Mouse (Mus musculus): ENCODE data around the gene Rcor1. TPM values are rescaled to one million over a fixed set of nuclear protein-coding genes. Genes with fewer than 3 reads are reported as not detected.

The Rcor1 gene
- polyA plus RNA-seq, 1 experiment from 2014 or later: 8.8 TPM

GRCm38 (mm10) chr12:111076385-111076965 lies 37.3 kb downstream of the Rcor1 start:
- Histone ChIP-seq H3K9me3 (ENCODE audit: control insufficient read depth, low read length) (no peaks in the 10 kb centered on the region), H3K4me1 (replicated peaks; ENCODE audit: control insufficient read depth, insufficient read depth, low read length) (peaks cover 4% of the 10 kb centered on the region; the same call in 1 of the 2 replicates), H3K36me3 (ENCODE audit: control insufficient read depth, insufficient read depth, low read length) (no peaks in the 10 kb centered on the region), H3K27ac (ENCODE audit: low read length) (no peak overlapping the region), H3K4me2 (ENCODE audit: low read depth, low read length) (no peak overlapping the region), H3K9ac (ENCODE audit: low read length) (0 out of 2 replicates have a peak overlapping the region, but pooled peaks have one; percentile 39), H3K4me3 (ENCODE audit: low read length) (no peak overlapping the region), H3K27me3 (ENCODE audit: control insufficient read depth, insufficient read depth, low read depth, low read length) (no peaks in the 10 kb centered on the region)
- WGBS: 47% methylated on average over 12 of the region's 12 CpGs
- peak; percentile 31 for ATAC-seq (ENCODE audit: low read depth)

- Histone ChIP-seq H3K4me2 (ENCODE audit: low read depth, low read length) (no peak overlapping the region), H3K9me3 (ENCODE audit: control insufficient read depth, low read length) (no peaks in the 10 kb centered on the region), H3K4me1 (replicated peaks; ENCODE audit: control insufficient read depth, insufficient read depth, low read length) (0 out of 2 replicates have a peak, but pooled peaks cover 2% of the 10 kb centered on the region), H3K9ac (ENCODE audit: low read length) (no peak overlapping the region), H3K36me3 (ENCODE audit: control insufficient read depth, insufficient read depth, low read length) (peaks cover 8% of the 10 kb centered on the region), H3K27ac (ENCODE audit: low read length) (no peak overlapping the region), H3K4me3 (ENCODE audit: low read length) (no peak overlapping the region), H3K27me3 (ENCODE audit: control insufficient read depth, insufficient read depth, low read depth, low read length) (no peaks in the 10 kb centered on the region)
- WGBS: 76% methylated on average over 4 of the region's 4 CpGs
- no peak for ATAC-seq (ENCODE audit: low read depth)
Observed at GRCm38 (mm10) chr12:111085579-111085978, 46.4 kb downstream of the Rcor1 start.

GRCm38 (mm10) chr12:111087066-111087465 lies 47.9 kb downstream of the Rcor1 start:
- no peak overlapping the region for H3K9ac ChIP-seq (ENCODE audit: low read length)
- H3K4me1 ChIP-seq (replicated peaks; ENCODE audit: control insufficient read depth, insufficient read depth, low read length): 0 out of 2 replicates have a peak, but pooled peaks cover 2% of the 10 kb centered on the region
- no peaks in the 10 kb centered on the region for H3K9me3 ChIP-seq (ENCODE audit: control insufficient read depth, low read length)
- no peak for ATAC-seq (ENCODE audit: low read depth)
- H3K36me3 ChIP-seq (ENCODE audit: control insufficient read depth, insufficient read depth, low read length): peaks cover 8% of the 10 kb centered on the region
- H3K27ac ChIP-seq (ENCODE audit: low read length): no peak overlapping the region
- 100% methylated on average over 1 of the region's 1 CpGs for WGBS
- H3K4me2 ChIP-seq (ENCODE audit: low read depth, low read length): no peak overlapping the region
- H3K27me3 ChIP-seq (ENCODE audit: control insufficient read depth, insufficient read depth, low read depth, low read length): no peaks in the 10 kb centered on the region
- no peak overlapping the region for H3K4me3 ChIP-seq (ENCODE audit: low read length)

GRCm38 (mm10) chr12:111088186-111088585 lies 49.0 kb downstream of the Rcor1 start:
- H3K9ac ChIP-seq (ENCODE audit: low read length): no peak overlapping the region
- no peak overlapping the region for H3K4me2 ChIP-seq (ENCODE audit: low read depth, low read length)
- peak; percentile 26; the same call in 1 of the 2 replicates for ATAC-seq (ENCODE audit: low read depth)
- no peak overlapping the region for H3K4me3 ChIP-seq (ENCODE audit: low read length)
- 0 out of 2 replicates have a peak, but pooled peaks cover 2% of the 10 kb centered on the region for H3K4me1 ChIP-seq (replicated peaks; ENCODE audit: control insufficient read depth, insufficient read depth, low read length)
- no peak overlapping the region for H3K27ac ChIP-seq (ENCODE audit: low read length)
- no peaks in the 10 kb centered on the region for H3K27me3 ChIP-seq (ENCODE audit: control insufficient read depth, insufficient read depth, low read depth, low read length)
- 14% methylated on average over 5 of the region's 5 CpGs for WGBS
- no peaks in the 10 kb centered on the region; the same call in 1 of the 2 replicates for H3K36me3 ChIP-seq (ENCODE audit: control insufficient read depth, insufficient read depth, low read length)
- H3K9me3 ChIP-seq (ENCODE audit: control insufficient read depth, low read length): no peaks in the 10 kb centered on the region

- Histone ChIP-seq H3K4me3 (ENCODE audit: low read length) (no peak overlapping the region), H3K9ac (ENCODE audit: low read length) (no peak overlapping the region), H3K27ac (ENCODE audit: low read length) (no peak overlapping the region), H3K9me3 (ENCODE audit: control insufficient read depth, low read length) (no peaks in the 10 kb centered on the region), H3K4me2 (ENCODE audit: low read depth, low read length) (no peak overlapping the region), H3K36me3 (ENCODE audit: control insufficient read depth, insufficient read depth, low read length) (peaks cover 3% of the 10 kb centered on the region; the same call in 1 of the 2 replicates), H3K4me1 (replicated peaks; ENCODE audit: control insufficient read depth, insufficient read depth, low read length) (0 out of 2 replicates have a peak, but pooled peaks cover 4% of the 10 kb centered on the region), H3K27me3 (ENCODE audit: control insufficient read depth, insufficient read depth, low read depth, low read length) (no peaks in the 10 kb centered on the region)
- WGBS: 63% methylated on average over 3 of the region's 3 CpGs
- no peak for ATAC-seq (ENCODE audit: low read depth)
Observed at GRCm38 (mm10) chr12:111088731-111089141, 49.6 kb downstream of the Rcor1 start.

- Histone ChIP-seq H3K27ac (ENCODE audit: low read length) (no peak overlapping the region), H3K36me3 (ENCODE audit: control insufficient read depth, insufficient read depth, low read length) (peaks cover 4% of the 10 kb centered on the region; the same call in 1 of the 2 replicates), H3K9me3 (ENCODE audit: control insufficient read depth, low read length) (no peaks in the 10 kb centered on the region), H3K4me3 (ENCODE audit: low read length) (no peak overlapping the region), H3K4me1 (replicated peaks; ENCODE audit: control insufficient read depth, insufficient read depth, low read length) (0 out of 2 replicates have a peak, but pooled peaks cover 4% of the 10 kb centered on the region), H3K27me3 (ENCODE audit: control insufficient read depth, insufficient read depth, low read depth, low read length) (no peaks in the 10 kb centered on the region), H3K4me2 (ENCODE audit: low read depth, low read length) (no peak overlapping the region), H3K9ac (ENCODE audit: low read length) (no peak overlapping the region)
- ATAC-seq (ENCODE audit: low read depth): 0 out of 2 replicates have a peak, but pooled peaks have one; percentile 32
- 80% methylated on average over 7 of the region's 7 CpGs for WGBS
Observed at GRCm38 (mm10) chr12:111089145-111089544, 50.0 kb downstream of the Rcor1 start.

- peaks cover 4% of the 10 kb centered on the region for H3K36me3 ChIP-seq (ENCODE audit: control insufficient read depth, insufficient read depth, low read length)
- H3K27ac ChIP-seq (ENCODE audit: low read length): no peak overlapping the region
- H3K4me2 ChIP-seq (ENCODE audit: low read depth, low read length): no peak overlapping the region
- no peaks in the 10 kb centered on the region for H3K9me3 ChIP-seq (ENCODE audit: control insufficient read depth, low read length)
- no peak for ATAC-seq (ENCODE audit: low read depth)
- H3K9ac ChIP-seq (ENCODE audit: low read length): no peak overlapping the region
- H3K27me3 ChIP-seq (ENCODE audit: control insufficient read depth, insufficient read depth, low read depth, low read length): no peaks in the 10 kb centered on the region
- no peak overlapping the region for H3K4me3 ChIP-seq (ENCODE audit: low read length)
- H3K4me1 ChIP-seq (replicated peaks; ENCODE audit: control insufficient read depth, insufficient read depth, low read length): 0 out of 2 replicates have a peak, but pooled peaks cover 4% of the 10 kb centered on the region
Observed at GRCm38 (mm10) chr12:111090801-111091200, 51.6 kb downstream of the Rcor1 start.

GRCm38 (mm10) chr12:111091981-111092380 lies 52.8 kb downstream of the Rcor1 start:
- H3K27ac ChIP-seq (ENCODE audit: low read length): no peak overlapping the region
- 0 out of 2 replicates have a peak, but pooled peaks cover 4% of the 10 kb centered on the region for H3K4me1 ChIP-seq (replicated peaks; ENCODE audit: control insufficient read depth, insufficient read depth, low read length)
- H3K4me3 ChIP-seq (ENCODE audit: low read length): no peak overlapping the region
- no peak overlapping the region for H3K4me2 ChIP-seq (ENCODE audit: low read depth, low read length)
- 85% methylated on average over 10 of the region's 10 CpGs for WGBS
- no peak overlapping the region for H3K9ac ChIP-seq (ENCODE audit: low read length)
- H3K36me3 ChIP-seq (ENCODE audit: control insufficient read depth, insufficient read depth, low read length): peaks cover 4% of the 10 kb centered on the region
- no peak for ATAC-seq (ENCODE audit: low read depth)
- no peaks in the 10 kb centered on the region for H3K27me3 ChIP-seq (ENCODE audit: control insufficient read depth, insufficient read depth, low read depth, low read length)
- no peaks in the 10 kb centered on the region for H3K9me3 ChIP-seq (ENCODE audit: control insufficient read depth, low read length)

- peak overlapping the region; percentile 74 for H3K27ac ChIP-seq (ENCODE audit: low read length)
- peak; percentile 49; the same call in 1 of the 2 replicates for ATAC-seq (ENCODE audit: low read depth)
Observed at GRCm38 (mm10) chr12:111094073-111094472, 54.9 kb downstream of the Rcor1 start.

More at GRCm38 (mm10) chr12:111094073-111094472, 54.9 kb downstream of the Rcor1 start:
- no peak overlapping the region for H3K4me3 ChIP-seq (ENCODE audit: low read length)
- WGBS: 37% methylated on average over 5 of the region's 5 CpGs
- no peaks in the 10 kb centered on the region for H3K27me3 ChIP-seq (ENCODE audit: control insufficient read depth, insufficient read depth, low read depth, low read length)
- peaks cover 4% of the 10 kb centered on the region for H3K36me3 ChIP-seq (ENCODE audit: control insufficient read depth, insufficient read depth, low read length)
- H3K4me1 ChIP-seq (replicated peaks; ENCODE audit: control insufficient read depth, insufficient read depth, low read length): 0 out of 2 replicates have a peak, but pooled peaks cover 2% of the 10 kb centered on the region
- no peak overlapping the region for H3K9ac ChIP-seq (ENCODE audit: low read length)
- H3K4me2 ChIP-seq (ENCODE audit: low read depth, low read length): no peak overlapping the region
- H3K9me3 ChIP-seq (ENCODE audit: control insufficient read depth, low read length): no peaks in the 10 kb centered on the region

All from lung, embryonic 16.5 days (tissue).